Mouse (Mus musculus) lung, adult 2 months (tissue): ENCODE measurements around the gene Ranbp2.

Source experiments
- CTCF ChIP-seq: fragments of 200-500 bp; IDR thresholded peaks from 2 replicates; pipeline ENCODE4 v1.5.1; 2011; ENCODE audit warnings: mild to moderate bottlenecking, low read length, control low read depth; ENCODE audit not compliant: insufficient read depth
- POLR2A ChIP-seq: fragments of 200-500 bp; IDR thresholded peaks from 2 replicates; pipeline ENCODE4 v1.6.1; 2011; ENCODE audit warnings: low read depth, mild to moderate bottlenecking, control low read depth, low read length, borderline replicate concordance; ENCODE audit errors: extremely low read depth

DNA sequence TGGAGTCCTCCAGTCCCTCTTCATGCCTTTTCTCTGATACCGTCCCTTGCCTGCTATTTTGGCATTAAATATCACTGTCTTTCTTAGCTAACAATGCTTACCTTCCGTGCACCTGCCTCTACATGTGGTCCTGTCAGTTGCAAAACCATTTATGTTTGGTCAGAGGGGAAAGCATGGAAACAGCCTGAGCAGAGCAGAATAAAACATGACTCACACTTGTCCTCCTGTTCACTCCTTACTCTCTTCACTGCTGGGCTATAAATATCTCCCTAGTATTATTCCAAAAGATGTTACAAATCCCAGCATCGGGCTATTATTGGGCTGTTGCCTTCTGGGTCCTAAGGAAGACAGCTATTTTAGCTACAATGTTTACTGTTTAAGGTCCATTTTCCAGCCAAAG lies 44.9 kb upstream of the Ranbp2 start:
- TF ChIP-seq CTCF (no peak), POLR2A (no peak)
